Mouse (Mus musculus): Measurements from ENCODE around the gene Mlh1. TPM values are rescaled to one million over a fixed set of nuclear protein-coding genes. Genes with fewer than 3 reads are reported as not detected.

The Mlh1 gene
- polyA plus RNA-seq, 1 experiment from 2014 or later: 24.8 TPM

DNA sequence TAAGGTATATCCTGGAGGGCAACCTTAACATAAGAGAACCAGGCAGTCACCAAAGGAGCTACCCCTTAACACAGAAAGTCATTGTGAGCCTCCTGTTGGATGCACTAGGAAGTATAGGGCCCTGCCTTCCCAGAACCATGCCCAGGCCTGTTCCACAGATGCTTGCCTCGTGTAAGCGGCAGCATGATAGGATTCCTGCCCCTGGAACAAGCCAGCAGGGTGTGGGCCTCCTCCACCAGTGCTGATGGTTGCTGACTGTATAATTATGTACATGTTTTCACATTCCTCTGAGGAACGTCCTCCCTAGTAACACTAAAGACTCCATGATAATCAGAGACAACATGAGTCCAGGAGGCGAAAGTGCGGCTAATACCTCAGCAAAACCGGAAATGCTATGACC, 28.2 kb downstream of the Mlh1 start:
- 77% methylated on average over 6 of the region's 6 CpGs for WGBS
- ATAC-seq (ENCODE audit: low FRiP score, low read depth): no peak
- Histone ChIP-seq H3K4me3 (no peak overlapping the region), H3K36me3 (peaks cover 32% of the 10 kb centered on the region), H3K9me3 (no peaks in the 10 kb centered on the region), H3K4me2 (no peak overlapping the region), H3K27ac (replicated peaks) (no peak overlapping the region), H3K27me3 (no peaks in the 10 kb centered on the region), H3K4me1 (replicated peaks) (no peaks in the 10 kb centered on the region), H3K9ac (no peak overlapping the region)

GRCm38 (mm10) chr9:111239821-111240220, 31.8 kb downstream of the Mlh1 start:
- WGBS: 86% methylated on average over 4 of the region's 4 CpGs
- H3K4me3 ChIP-seq: no peak overlapping the region
- no peaks in the 10 kb centered on the region for H3K4me1 ChIP-seq (replicated peaks)

DNA sequence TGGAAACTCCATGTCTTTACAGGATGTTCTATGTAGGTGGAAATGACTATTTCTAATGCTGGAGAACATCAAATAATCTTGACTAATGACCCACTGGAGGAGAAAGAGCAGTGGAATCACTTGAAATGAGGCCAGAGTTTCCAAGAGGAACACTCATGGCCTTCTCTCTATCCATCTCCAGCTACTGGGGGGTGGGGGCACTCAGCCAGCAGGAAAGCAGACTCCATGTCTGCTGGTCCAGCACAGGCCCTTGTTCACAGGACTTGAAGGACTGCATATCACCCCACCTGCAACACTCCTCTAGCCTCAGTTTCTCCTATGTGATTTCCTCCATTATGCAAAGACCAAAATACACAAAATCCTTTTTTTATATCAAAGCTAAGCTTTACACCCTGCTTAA, 33.9 kb downstream of the Mlh1 start:
- peaks cover 61% of the 10 kb centered on the region for H3K36me3 ChIP-seq
- H3K9ac ChIP-seq: no peak overlapping the region
- H3K4me3 ChIP-seq: no peak overlapping the region
- H3K4me2 ChIP-seq: no peak overlapping the region
- H3K27me3 ChIP-seq: no peaks in the 10 kb centered on the region
- H3K4me1 ChIP-seq (replicated peaks): no peaks in the 10 kb centered on the region
- no peak for ATAC-seq (ENCODE audit: low FRiP score, low read depth)
- H3K27ac ChIP-seq (replicated peaks): no peak overlapping the region
- no peaks in the 10 kb centered on the region for H3K9me3 ChIP-seq

More at GRCm38 (mm10) chr9:111239821-111240220, 31.8 kb downstream of the Mlh1 start:
- no peak overlapping the region for H3K9ac ChIP-seq
- peaks cover 53% of the 10 kb centered on the region for H3K36me3 ChIP-seq
- no peak overlapping the region for H3K4me2 ChIP-seq
- no peak for ATAC-seq (ENCODE audit: low FRiP score, low read depth)
- H3K27me3 ChIP-seq: no peaks in the 10 kb centered on the region
- no peak overlapping the region for H3K27ac ChIP-seq (replicated peaks)
- no peaks in the 10 kb centered on the region for H3K9me3 ChIP-seq

- Histone ChIP-seq H3K9me3 (no peaks in the 10 kb centered on the region), H3K4me2 (no peak overlapping the region), H3K4me3 (no peak overlapping the region), H3K4me1 (replicated peaks) (no peaks in the 10 kb centered on the region), H3K27ac (replicated peaks) (no peak overlapping the region), H3K36me3 (peaks cover 58% of the 10 kb centered on the region), H3K9ac (no peak overlapping the region), H3K27me3 (no peaks in the 10 kb centered on the region)
- no peak for ATAC-seq (ENCODE audit: low FRiP score, low read depth)
- WGBS: 94% methylated on average over 9 of the region's 9 CpGs
Measured at GRCm38 (mm10) chr9:111234701-111235100, 36.9 kb downstream of the Mlh1 start.

DNA sequence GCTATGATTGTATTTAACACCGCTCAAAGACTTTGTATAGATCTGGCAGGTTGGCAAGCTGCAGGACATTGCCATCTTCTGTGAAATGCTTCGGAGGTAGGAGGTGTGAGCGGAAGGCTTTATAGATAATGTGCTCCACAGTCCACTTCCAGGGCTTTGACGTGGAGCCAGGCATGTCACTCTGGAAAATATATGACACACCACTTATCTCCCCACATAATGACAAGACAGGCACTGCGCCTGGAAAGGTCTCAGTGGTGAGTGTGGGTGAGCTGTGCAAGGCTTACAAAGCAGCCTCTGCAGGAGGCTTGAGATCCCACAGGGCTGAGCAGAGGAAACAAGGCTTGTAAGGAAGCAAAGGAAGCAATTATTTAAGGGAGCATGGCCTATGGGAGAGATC, 43.1 kb downstream of the Mlh1 start:
- Histone ChIP-seq H3K9ac (no peak overlapping the region), H3K27me3 (no peaks in the 10 kb centered on the region), H3K27ac (replicated peaks) (no peak overlapping the region), H3K4me3 (no peak overlapping the region), H3K4me2 (no peak overlapping the region), H3K4me1 (replicated peaks) (no peaks in the 10 kb centered on the region), H3K9me3 (no peaks in the 10 kb centered on the region), H3K36me3 (peaks cover 70% of the 10 kb centered on the region)
- no peak for ATAC-seq (ENCODE audit: low FRiP score, low read depth)
- 88% methylated on average over 5 of the region's 5 CpGs for WGBS

GRCm38 (mm10) chr9:111223406-111223805, 48.2 kb downstream of the Mlh1 start:
- peaks cover 56% of the 10 kb centered on the region for H3K36me3 ChIP-seq
- no peaks in the 10 kb centered on the region for H3K9me3 ChIP-seq
- no peak overlapping the region for H3K27ac ChIP-seq (replicated peaks)
- H3K4me3 ChIP-seq: no peak overlapping the region
- no peaks in the 10 kb centered on the region for H3K27me3 ChIP-seq
- WGBS: 96% methylated on average over 5 of the region's 5 CpGs
- H3K9ac ChIP-seq: no peak overlapping the region
- no peaks in the 10 kb centered on the region for H3K4me1 ChIP-seq (replicated peaks)
- ATAC-seq (ENCODE audit: low FRiP score, low read depth): no peak
- H3K4me2 ChIP-seq: no peak overlapping the region

GRCm38 (mm10) chr9:111221580-111221979, 50.0 kb downstream of the Mlh1 start:
- Histone ChIP-seq H3K4me1 (replicated peaks) (no peaks in the 10 kb centered on the region), H3K9ac (no peak overlapping the region), H3K9me3 (no peaks in the 10 kb centered on the region), H3K27ac (replicated peaks) (no peak overlapping the region), H3K36me3 (peaks cover 54% of the 10 kb centered on the region), H3K4me3 (no peak overlapping the region), H3K27me3 (no peaks in the 10 kb centered on the region), H3K4me2 (no peak overlapping the region)
- ATAC-seq (ENCODE audit: low FRiP score, low read depth): no peak
- 80% methylated on average over 1 of the region's 1 CpGs for WGBS

DNA sequence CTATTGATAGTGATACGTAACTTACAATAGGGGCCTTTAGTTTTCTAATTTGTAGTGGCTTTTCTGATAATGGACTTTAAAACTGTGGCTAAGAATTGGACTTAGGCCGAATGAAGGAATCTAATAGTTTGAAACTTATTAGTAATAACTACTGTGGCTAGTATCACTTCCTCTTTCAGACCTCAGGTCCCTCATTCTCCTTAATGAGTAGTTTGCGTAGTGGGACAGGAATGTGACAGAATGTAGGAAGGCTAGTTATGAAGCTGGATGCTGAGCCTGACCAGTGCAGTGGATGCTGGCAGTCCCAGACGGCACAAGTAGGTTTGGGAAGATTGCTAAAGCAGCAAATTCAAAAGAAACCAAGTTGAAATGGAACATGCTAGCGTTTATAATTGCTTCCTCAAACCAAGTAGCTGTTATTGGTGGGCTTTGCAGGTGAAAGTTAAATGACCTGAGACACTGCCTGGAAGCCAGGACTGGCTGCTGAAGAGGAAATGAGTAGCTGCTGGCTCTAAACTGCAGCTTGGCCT, 51.0 kb downstream of the Mlh1 start:
- ATAC-seq (ENCODE audit: low FRiP score, low read depth): no peak
- Histone ChIP-seq H3K9ac (no peak overlapping the region), H3K27me3 (no peaks in the 10 kb centered on the region), H3K4me1 (replicated peaks) (no peaks in the 10 kb centered on the region), H3K9me3 (no peaks in the 10 kb centered on the region), H3K4me2 (no peak overlapping the region), H3K4me3 (no peak overlapping the region), H3K27ac (replicated peaks) (no peak overlapping the region), H3K36me3 (peaks cover 50% of the 10 kb centered on the region)
- WGBS: 94% methylated on average over 5 of the region's 5 CpGs

DNA sequence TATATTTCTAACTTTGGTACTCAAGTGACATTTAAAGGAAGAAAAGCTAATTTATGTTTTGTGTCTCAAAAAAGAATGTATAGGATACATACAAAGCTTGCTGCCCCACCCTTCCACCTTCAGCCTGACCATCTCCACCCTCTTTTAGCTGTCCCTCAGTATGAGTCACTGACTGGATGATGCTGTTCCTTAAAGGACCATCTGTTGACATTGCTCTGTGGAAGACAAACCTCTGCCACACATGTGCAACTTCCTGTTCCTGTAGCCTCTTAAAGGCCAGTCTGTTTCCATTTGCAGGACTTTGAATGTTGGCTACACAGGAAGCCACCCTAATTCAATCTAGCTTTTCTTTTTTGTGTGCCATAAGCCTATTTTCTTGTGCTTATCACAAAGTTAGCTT, 55.2 kb downstream of the Mlh1 start:
- no peaks in the 10 kb centered on the region for H3K9me3 ChIP-seq
- H3K27ac ChIP-seq (replicated peaks): no peak overlapping the region
- no peaks in the 10 kb centered on the region for H3K27me3 ChIP-seq
- H3K4me1 ChIP-seq (replicated peaks): no peaks in the 10 kb centered on the region
- ATAC-seq (ENCODE audit: low FRiP score, low read depth): no peak
- peaks cover 37% of the 10 kb centered on the region for H3K36me3 ChIP-seq
- H3K4me2 ChIP-seq: no peak overlapping the region
- H3K9ac ChIP-seq: no peak overlapping the region
- H3K4me3 ChIP-seq: no peak overlapping the region

DNA sequence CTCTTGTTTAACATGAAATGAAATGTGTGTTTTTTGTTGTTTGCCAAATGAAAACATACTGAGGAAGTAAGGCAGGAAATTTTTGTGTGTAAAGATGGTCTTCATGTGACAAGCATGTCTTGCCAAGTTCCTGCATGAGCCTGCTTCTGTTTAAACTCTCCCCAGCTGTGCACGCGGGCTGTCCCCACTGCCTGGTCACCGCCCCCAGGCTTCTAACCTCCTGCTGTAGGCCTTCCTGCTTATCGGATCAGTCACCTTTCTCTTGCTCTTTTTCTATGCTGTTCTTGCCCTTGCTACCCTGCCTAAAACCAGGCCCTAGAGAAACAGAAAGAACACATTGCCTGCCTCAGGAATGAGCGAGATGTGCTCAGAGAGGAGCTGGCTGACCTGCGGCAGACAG, 58.1 kb downstream of the Mlh1 start:
- no peak for ATAC-seq (ENCODE audit: low FRiP score, low read depth)
- no peak overlapping the region for H3K27ac ChIP-seq (replicated peaks)

GRCm38 (mm10) chr9:111211122-111212041, 60.2 kb downstream of the Mlh1 start:
- Histone ChIP-seq H3K27me3 (no peaks in the 10 kb centered on the region), H3K4me3 (no peak overlapping the region), H3K9ac (no peak overlapping the region), H3K4me2 (no peak overlapping the region), H3K27ac (replicated peaks) (no peak overlapping the region), H3K36me3 (peaks cover 24% of the 10 kb centered on the region; the same call in 1 of the 2 replicates), H3K9me3 (no peaks in the 10 kb centered on the region), H3K4me1 (replicated peaks) (no peaks in the 10 kb centered on the region)
- no peak for ATAC-seq (ENCODE audit: low FRiP score, low read depth)
- WGBS: 88% methylated on average over 10 of the region's 10 CpGs

More for the DNA sequence above, 58.1 kb downstream of the Mlh1 start:
- Histone ChIP-seq H3K4me3 (no peak overlapping the region), H3K27me3 (no peaks in the 10 kb centered on the region), H3K9ac (no peak overlapping the region), H3K9me3 (no peaks in the 10 kb centered on the region), H3K4me2 (no peak overlapping the region), H3K36me3 (peaks cover 29% of the 10 kb centered on the region), H3K4me1 (replicated peaks) (no peaks in the 10 kb centered on the region)
- WGBS: 80% methylated on average over 6 of the region's 6 CpGs

DNA sequence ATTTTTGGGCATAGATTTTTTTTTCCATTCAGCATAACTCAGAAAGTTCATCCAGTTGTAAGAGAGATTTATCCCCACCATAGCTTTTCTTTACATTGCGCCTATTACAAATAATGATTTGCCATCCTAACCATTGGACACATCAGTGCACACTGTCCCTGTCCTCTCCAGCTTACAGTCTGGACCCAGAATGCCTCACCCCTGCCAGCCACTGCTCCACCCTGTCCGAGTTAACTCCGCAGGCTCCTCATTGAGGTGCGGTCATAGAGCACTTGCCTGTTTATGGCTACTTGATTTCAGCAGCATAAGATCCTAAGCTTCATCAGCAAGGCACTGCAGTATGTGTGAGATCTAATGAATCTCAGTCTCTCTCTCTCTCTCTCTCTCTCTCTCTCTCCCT, 61.2 kb downstream of the Mlh1 start:
- Histone ChIP-seq H3K27me3 (no peaks in the 10 kb centered on the region), H3K27ac (replicated peaks) (no peak overlapping the region), H3K9me3 (no peaks in the 10 kb centered on the region), H3K9ac (no peak overlapping the region), H3K4me2 (no peak overlapping the region), H3K4me1 (replicated peaks) (no peaks in the 10 kb centered on the region), H3K36me3 (peaks cover 21% of the 10 kb centered on the region; the same call in 1 of the 2 replicates), H3K4me3 (no peak overlapping the region)
- 91% methylated on average over 4 of the region's 4 CpGs for WGBS
- no peak for ATAC-seq (ENCODE audit: low FRiP score, low read depth)
